Mouse (Mus musculus): ENCODE measurements around the gene Socs7.

DNA sequence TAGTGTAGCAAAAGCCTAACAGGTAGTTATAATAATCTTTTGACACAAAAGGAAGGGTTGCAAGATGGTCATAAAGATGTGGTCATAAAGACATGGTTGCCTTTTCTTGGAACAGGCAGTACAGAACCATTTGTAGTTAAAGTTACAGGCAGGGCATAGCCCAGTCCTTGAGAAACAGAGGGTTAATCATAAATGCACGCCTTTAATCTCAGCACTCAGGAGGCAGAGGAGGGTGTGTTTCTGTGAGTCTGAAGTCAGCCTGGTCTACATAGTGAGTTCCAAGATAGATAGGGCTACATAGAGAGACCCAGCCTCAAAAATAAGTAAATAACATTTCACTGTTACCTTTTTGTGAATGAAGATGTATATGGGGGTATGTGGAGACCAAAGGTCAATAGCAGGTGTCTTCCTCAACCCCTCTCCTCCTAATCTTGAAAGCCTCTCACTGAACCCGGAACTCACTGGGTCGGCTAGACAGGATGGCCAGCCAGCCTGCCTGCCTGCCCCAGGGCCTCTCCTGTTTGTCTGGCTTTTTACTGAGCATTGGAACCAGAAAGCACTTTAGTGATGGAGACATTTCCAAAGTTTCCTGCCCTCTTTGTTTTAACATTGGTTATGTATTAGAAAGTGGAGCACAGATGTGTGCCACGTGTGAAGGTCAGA, 9.3 kb upstream of the Socs7 start:
- TF ChIP-seq POLR2A (IDR thresholded peaks at IDR 0.05; ENCODE audit: low read depth, low read length) (no peak), CTCF (IDR thresholded peaks at IDR 0.05; ENCODE audit: extremely low read depth, insufficient read depth, insufficient read length, insufficient replicate concordance) (no peak)

Data from spleen, adult 2 months (tissue).